Mouse (Mus musculus): ENCODE results near the gene B4galt2. TPM values are rescaled to one million over a fixed set of nuclear protein-coding genes. Genes with fewer than 3 reads are reported as not detected.

B4galt2 gene
- polyA plus RNA-seq, 1 experiment from 2014 or later: 30.9 TPM

GRCm38 (mm10) chr4:117918762-117919161 is 35.5 kb upstream of the B4galt2 start:
- WGBS: 92% methylated on average over 5 of the region's 5 CpGs

GRCm38 (mm10) chr4:117918261-117918660 is 35.0 kb upstream of the B4galt2 start:
- no peaks in the 10 kb centered on the region for H3K36me3 ChIP-seq (ENCODE audit: control insufficient read depth, insufficient read depth, low read length)
- WGBS: 83% methylated on average over 3 of the region's 3 CpGs
- DNase-seq (ENCODE audit: low spot score) (no peak), ATAC-seq (ENCODE audit: insufficient read depth, low FRiP score, low TSS enrichment) (no peak)
- no peak overlapping the region for H3K27ac ChIP-seq (ENCODE audit: low read depth, low read length)
- H3K4me3 ChIP-seq (ENCODE audit: low read depth, low read length): no peak overlapping the region
- H3K4me2 ChIP-seq (ENCODE audit: low read depth): no peak overlapping the region
- H3K27me3 ChIP-seq (ENCODE audit: control insufficient read depth, insufficient read depth, low read length): no peaks in the 10 kb centered on the region
- peaks cover 12% of the 10 kb centered on the region for H3K4me1 ChIP-seq (ENCODE audit: control insufficient read depth, insufficient read depth, low read length)
- H3K9ac ChIP-seq (ENCODE audit: low read length): no peak overlapping the region
- H3K9me3 ChIP-seq (ENCODE audit: control insufficient read depth, low read length): no peaks in the 10 kb centered on the region

More at GRCm38 (mm10) chr4:117918762-117919161, 35.5 kb upstream of the B4galt2 start:
- no peak overlapping the region for H3K4me3 ChIP-seq (ENCODE audit: low read depth, low read length)
- no peaks in the 10 kb centered on the region for H3K9me3 ChIP-seq (ENCODE audit: control insufficient read depth, low read length)
- H3K27ac ChIP-seq (ENCODE audit: low read depth, low read length): no peak overlapping the region
- no peaks in the 10 kb centered on the region for H3K27me3 ChIP-seq (ENCODE audit: control insufficient read depth, insufficient read depth, low read length)
- no peak for DNase-seq (ENCODE audit: low spot score)
- no peaks in the 10 kb centered on the region for H3K36me3 ChIP-seq (ENCODE audit: control insufficient read depth, insufficient read depth, low read length)
- H3K9ac ChIP-seq (ENCODE audit: low read length): no peak overlapping the region
- H3K4me2 ChIP-seq (ENCODE audit: low read depth): no peak overlapping the region
- no peak for ATAC-seq (ENCODE audit: insufficient read depth, low FRiP score, low TSS enrichment)
- H3K4me1 ChIP-seq (ENCODE audit: control insufficient read depth, insufficient read depth, low read length): peaks cover 8% of the 10 kb centered on the region

- Histone ChIP-seq H3K9me3 (ENCODE audit: control insufficient read depth, low read length) (no peaks in the 10 kb centered on the region), H3K27ac (ENCODE audit: low read depth, low read length) (no peak overlapping the region), H3K4me2 (ENCODE audit: low read depth) (no peak overlapping the region), H3K9ac (ENCODE audit: low read length) (no peak overlapping the region), H3K36me3 (ENCODE audit: control insufficient read depth, insufficient read depth, low read length) (no peaks in the 10 kb centered on the region), H3K4me3 (ENCODE audit: low read depth, low read length) (no peak overlapping the region), H3K27me3 (ENCODE audit: control insufficient read depth, insufficient read depth, low read length) (no peaks in the 10 kb centered on the region), H3K4me1 (ENCODE audit: control insufficient read depth, insufficient read depth, low read length) (peaks cover 16% of the 10 kb centered on the region)
- DNase-seq (ENCODE audit: low spot score): no peak
- WGBS: 92% methylated on average over 4 of the region's 4 CpGs
- ATAC-seq (ENCODE audit: insufficient read depth, low FRiP score, low TSS enrichment): no peak
Measured at GRCm38 (mm10) chr4:117917847-117918246, 34.6 kb upstream of the B4galt2 start.

GRCm38 (mm10) chr4:117917402-117917801 is 34.1 kb upstream of the B4galt2 start:
- Histone ChIP-seq H3K4me1 (ENCODE audit: control insufficient read depth, insufficient read depth, low read length) (peaks cover 20% of the 10 kb centered on the region), H3K27me3 (ENCODE audit: control insufficient read depth, insufficient read depth, low read length) (no peaks in the 10 kb centered on the region), H3K9ac (ENCODE audit: low read length) (no peak overlapping the region), H3K4me3 (ENCODE audit: low read depth, low read length) (no peak overlapping the region), H3K36me3 (ENCODE audit: control insufficient read depth, insufficient read depth, low read length) (no peaks in the 10 kb centered on the region), H3K4me2 (ENCODE audit: low read depth) (no peak overlapping the region), H3K27ac (ENCODE audit: low read depth, low read length) (no peak overlapping the region), H3K9me3 (ENCODE audit: control insufficient read depth, low read length) (no peaks in the 10 kb centered on the region)
- ATAC-seq (ENCODE audit: insufficient read depth, low FRiP score, low TSS enrichment) (no peak), DNase-seq (ENCODE audit: low spot score) (no peak)
- WGBS: 94% methylated on average over 4 of the region's 4 CpGs

GRCm38 (mm10) chr4:117916386-117916785 is 33.1 kb upstream of the B4galt2 start:
- H3K9me3 ChIP-seq (ENCODE audit: control insufficient read depth, low read length): no peaks in the 10 kb centered on the region
- no peak overlapping the region for H3K27ac ChIP-seq (ENCODE audit: low read depth, low read length)
- 82% methylated on average over 5 of the region's 5 CpGs for WGBS
- H3K36me3 ChIP-seq (ENCODE audit: control insufficient read depth, insufficient read depth, low read length): 0 out of 2 replicates have a peak, but pooled peaks cover 2% of the 10 kb centered on the region
- DNase-seq (ENCODE audit: low spot score) (no peak), ATAC-seq (ENCODE audit: insufficient read depth, low FRiP score, low TSS enrichment) (no peak)
- no peaks in the 10 kb centered on the region for H3K27me3 ChIP-seq (ENCODE audit: control insufficient read depth, insufficient read depth, low read length)
- H3K4me1 ChIP-seq (ENCODE audit: control insufficient read depth, insufficient read depth, low read length): peaks cover 20% of the 10 kb centered on the region
- H3K4me2 ChIP-seq (ENCODE audit: low read depth): no peak overlapping the region
- no peak overlapping the region for H3K4me3 ChIP-seq (ENCODE audit: low read depth, low read length)
- H3K9ac ChIP-seq (ENCODE audit: low read length): no peak overlapping the region

- peak overlapping the region; percentile 79 for H3K9ac ChIP-seq (ENCODE audit: low read length)
- no peak overlapping the region for H3K27ac ChIP-seq (ENCODE audit: low read depth, low read length)
- WGBS: 9% methylated on average over 19 of the region's 19 CpGs
- ATAC-seq (ENCODE audit: insufficient read depth, low FRiP score, low TSS enrichment) (no peak), DNase-seq (ENCODE audit: low spot score) (no peak)
- peak overlapping the region; percentile 66 for H3K4me2 ChIP-seq (ENCODE audit: low read depth)
- H3K36me3 ChIP-seq (ENCODE audit: control insufficient read depth, insufficient read depth, low read length): 0 out of 2 replicates have a peak, but pooled peaks cover 2% of the 10 kb centered on the region
- H3K4me1 ChIP-seq (ENCODE audit: control insufficient read depth, insufficient read depth, low read length): peaks cover 20% of the 10 kb centered on the region
- H3K27me3 ChIP-seq (ENCODE audit: control insufficient read depth, insufficient read depth, low read length): no peaks in the 10 kb centered on the region
- H3K9me3 ChIP-seq (ENCODE audit: control insufficient read depth, low read length): no peaks in the 10 kb centered on the region
- peak overlapping the region; percentile 72 for H3K4me3 ChIP-seq (ENCODE audit: low read depth, low read length)
Measured at GRCm38 (mm10) chr4:117915489-117916105, 32.3 kb upstream of the B4galt2 start.

GRCm38 (mm10) chr4:117914591-117915442 is 31.5 kb upstream of the B4galt2 start, which contains the start of gene Ipo13:
Gene Ipo13, minus strand, starts transcription at chr4:117914999.
- DNase-seq (ENCODE audit: low spot score) (peak; percentile 96), ATAC-seq (ENCODE audit: insufficient read depth, low FRiP score, low TSS enrichment) (peak; percentile 96)
- Histone ChIP-seq H3K27ac (ENCODE audit: low read depth, low read length) (peak within 1 kb of the TSS; percentile 71), H3K4me2 (ENCODE audit: low read depth) (peak within 1 kb of the TSS; percentile 66), H3K9me3 (ENCODE audit: control insufficient read depth, low read length) (no peaks in the 10 kb centered on the region), H3K36me3 (ENCODE audit: control insufficient read depth, insufficient read depth, low read length) (peaks cover 2% of the 10 kb centered on the region; the same call in 1 of the 2 replicates), H3K4me1 (ENCODE audit: control insufficient read depth, insufficient read depth, low read length) (peaks cover 22% of the 10 kb centered on the region), H3K27me3 (ENCODE audit: control insufficient read depth, insufficient read depth, low read length) (no peaks in the 10 kb centered on the region), H3K4me3 (ENCODE audit: low read depth, low read length) (peak within 1 kb of the TSS; percentile 72), H3K9ac (ENCODE audit: low read length) (peak within 1 kb of the TSS; percentile 79)
- under 1% methylated on average over 60 of the region's 61 CpGs for WGBS

- no peaks in the 10 kb centered on the region for H3K27me3 ChIP-seq (ENCODE audit: control insufficient read depth, insufficient read depth, low read length)
- no peak for DNase-seq (ENCODE audit: low spot score)
- peaks cover 2% of the 10 kb centered on the region; the same call in 1 of the 2 replicates for H3K36me3 ChIP-seq (ENCODE audit: control insufficient read depth, insufficient read depth, low read length)
- peak overlapping the region; percentile 66 for H3K4me2 ChIP-seq (ENCODE audit: low read depth)
- H3K4me3 ChIP-seq (ENCODE audit: low read depth, low read length): peak overlapping the region; percentile 72
- 18% methylated on average over 8 of the region's 8 CpGs for WGBS
- H3K9me3 ChIP-seq (ENCODE audit: control insufficient read depth, low read length): no peaks in the 10 kb centered on the region
- peak overlapping the region; percentile 79 for H3K9ac ChIP-seq (ENCODE audit: low read length)
- ATAC-seq (ENCODE audit: insufficient read depth, low FRiP score, low TSS enrichment): no peak
- H3K4me1 ChIP-seq (ENCODE audit: control insufficient read depth, insufficient read depth, low read length): peaks cover 28% of the 10 kb centered on the region
- no peak overlapping the region for H3K27ac ChIP-seq (ENCODE audit: low read depth, low read length)
Measured at GRCm38 (mm10) chr4:117914031-117914430, 30.7 kb upstream of the B4galt2 start.

Measured in neural tube, embryonic 11.5 days (tissue).